Mouse (Mus musculus) erythroblast, adult 5-6 weeks (primary cell): ENCODE data around the gene Sgcd. TPM values are rescaled to one million over a fixed set of nuclear protein-coding genes. Genes with fewer than 3 reads are reported as not detected.

Experiments
- ATAC-seq: replicated peaks from 2 replicates; pipeline ENCODE4 v1.8.0; 2016; ENCODE audit warnings: moderate number of reproducible peaks, mild to moderate bottlenecking, moderate TSS enrichment, inconsistent platforms; ENCODE audit not compliant: poor library complexity, low FRiP score, severe bottlenecking
- total RNA-seq, 2 experiments: library from RNA; stranded (forward) in 1 of 2; stranded (reverse) in 1 of 2; fragments of 150-400 nt in 1 of 2; fragments of 200-764, 138-1000 nt in 1 of 2; gene quantifications; 2 replicates each; pipeline versions ENCODE4 v1.2.3 to v1.2.4; 2015 to 2017; ENCODE audit warnings: low replicate concordance in 2 of 2

Gene Sgcd
- total RNA-seq, 2 experiments from 2014 or later: 0.38 TPM; not detected in 1

GRCm38 (mm10) chr11:47073538-47073937, 915.2 kb downstream of the Sgcd start:
- ATAC-seq: no peak

DNA sequence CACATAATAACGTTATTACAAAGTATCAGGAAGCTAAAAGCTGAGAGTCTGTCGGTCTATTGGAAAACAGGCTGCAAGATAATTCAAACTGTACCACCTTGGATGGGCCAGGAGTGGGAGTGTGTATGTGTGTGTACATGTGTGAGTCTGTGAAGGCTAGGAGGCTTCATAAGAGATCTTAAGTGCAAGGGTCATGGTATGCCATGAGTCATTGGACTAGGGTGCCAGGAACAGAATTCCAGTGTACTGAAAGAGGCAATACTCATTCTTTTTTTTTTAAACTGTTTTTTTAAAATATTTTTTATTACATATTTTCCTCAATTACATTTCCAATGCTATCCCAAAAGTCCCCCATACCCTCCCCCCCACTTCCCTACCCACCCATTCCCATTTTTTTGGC, 917.6 kb downstream of the Sgcd start:
- ATAC-seq: no peak

- no peak for ATAC-seq
These were observed 918.9 kb downstream of the Sgcd start for GRCm38 (mm10) chr11:47069769-47070384.

DNA sequence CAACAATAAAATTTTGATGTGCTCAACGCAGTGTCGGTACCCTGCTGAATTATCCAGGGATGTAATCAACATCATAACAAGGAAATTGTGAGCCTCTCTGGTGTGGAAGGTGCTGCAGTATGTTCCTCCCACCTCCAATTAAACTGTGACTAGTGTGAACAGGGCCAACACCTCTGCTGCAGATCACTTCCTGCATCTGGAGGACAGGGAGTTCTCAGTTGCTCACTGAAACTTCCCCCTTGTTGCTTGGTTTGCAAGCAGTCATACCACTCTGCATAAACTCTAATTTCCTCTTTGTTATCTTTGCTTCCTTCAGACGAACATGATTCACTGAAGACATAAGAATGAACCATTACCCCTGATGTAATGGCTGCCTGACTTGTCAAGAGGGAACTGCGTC, 925.1 kb downstream of the Sgcd start:
- no peak for ATAC-seq

DNA sequence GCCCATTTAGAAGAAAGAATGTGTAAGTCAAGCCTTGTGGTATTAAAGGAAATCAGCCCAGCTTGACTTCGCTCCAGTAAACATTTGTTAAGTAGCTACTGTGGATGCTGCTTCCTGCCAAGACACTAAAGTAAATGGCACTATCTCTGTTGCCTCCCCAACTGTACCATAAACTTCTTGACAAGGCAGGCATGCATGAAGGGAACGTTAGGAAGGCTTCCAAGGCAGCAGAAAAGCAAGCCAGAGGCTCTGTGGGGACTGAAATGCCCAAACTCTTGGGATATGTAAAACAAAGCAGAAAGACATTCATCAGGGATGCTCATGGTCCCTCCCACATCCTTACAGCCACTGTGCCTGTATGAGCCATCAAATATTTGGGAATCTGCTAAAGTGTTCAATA, 938.4 kb downstream of the Sgcd start:
- ATAC-seq: no peak

DNA sequence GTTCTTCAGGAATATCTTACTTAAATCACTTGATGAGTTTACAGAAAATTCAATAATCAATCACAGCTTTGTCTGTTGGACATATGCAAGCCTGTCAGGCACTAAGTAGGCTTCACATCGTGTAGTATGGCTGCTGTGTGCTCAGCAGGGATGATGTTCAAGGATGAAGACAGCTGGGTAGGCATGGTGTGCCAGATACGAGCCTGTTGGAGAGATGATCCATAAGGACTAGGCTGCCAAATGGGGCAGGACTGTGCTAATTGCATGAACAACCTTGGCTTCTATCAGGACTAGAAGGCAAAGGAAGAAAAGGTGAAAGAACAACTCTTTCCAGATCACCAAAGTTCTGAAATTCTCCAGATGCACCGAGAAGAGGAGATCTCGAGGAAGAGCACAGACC, 939.0 kb downstream of the Sgcd start:
- no peak for ATAC-seq

DNA sequence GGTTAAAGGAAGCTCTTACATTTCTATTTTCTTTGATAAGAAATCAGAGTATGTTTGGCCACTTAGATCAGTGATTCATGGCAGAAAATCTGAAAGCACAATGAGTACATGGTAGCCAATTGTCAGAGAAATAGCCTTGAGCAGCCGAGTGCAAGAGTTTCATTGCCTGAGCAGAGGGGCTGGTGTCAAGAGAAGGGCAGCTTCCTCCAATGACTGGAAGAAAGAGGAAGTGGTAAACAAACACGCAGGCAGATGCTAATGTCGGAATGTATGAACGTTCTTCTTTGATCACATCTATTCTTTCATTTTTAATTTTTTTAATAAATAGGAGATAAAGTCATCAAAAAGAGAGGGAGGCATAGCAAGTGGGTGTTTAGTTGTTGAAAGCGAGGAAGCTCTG, 956.5 kb downstream of the Sgcd start:
- ATAC-seq: no peak

- no peak for ATAC-seq
These were observed 967.9 kb downstream of the Sgcd start for GRCm38 (mm10) chr11:47020874-47021273.

GRCm38 (mm10) chr11:47018139-47018538, 970.6 kb downstream of the Sgcd start:
- ATAC-seq: no peak

DNA sequence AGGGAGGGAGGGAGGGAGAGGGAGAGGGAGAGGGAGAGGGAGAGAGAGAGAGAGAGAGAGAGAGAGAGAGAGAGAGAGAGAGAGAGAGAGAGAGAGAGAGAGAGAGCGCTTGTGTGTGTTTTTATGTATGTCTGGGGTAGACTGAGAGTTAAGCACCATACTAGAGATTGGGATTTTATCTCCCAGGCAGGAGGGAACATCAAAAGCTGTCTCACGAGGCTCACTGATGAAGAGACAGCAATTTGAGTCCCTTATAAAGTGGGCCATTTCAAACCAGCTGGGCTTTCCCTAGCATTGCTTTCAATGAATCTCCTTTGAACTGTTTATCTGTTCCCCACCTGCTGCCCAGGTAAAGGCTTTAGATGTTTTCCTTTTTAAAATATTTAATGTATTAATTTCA, 973.1 kb downstream of the Sgcd start:
- ATAC-seq: no peak

DNA sequence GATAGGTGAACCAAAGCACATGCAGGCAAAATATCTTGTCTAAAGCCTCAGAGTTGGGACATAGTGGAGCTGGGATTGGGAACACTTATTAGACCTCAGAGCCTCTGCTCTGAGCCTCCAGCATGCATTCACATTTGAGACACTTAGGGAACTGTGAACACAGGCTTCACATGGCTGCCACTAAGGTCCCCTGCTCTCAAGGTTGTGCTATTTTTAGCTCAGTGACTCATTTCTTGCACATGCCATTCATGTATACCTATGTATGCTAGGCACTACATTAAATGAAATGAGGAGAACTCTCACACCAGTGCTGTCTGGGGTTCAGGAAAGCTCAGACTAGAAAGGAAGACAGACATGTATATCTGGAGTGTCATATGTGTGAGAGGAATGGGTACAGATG, 974.5 kb downstream of the Sgcd start:
- ATAC-seq: no peak

- no peak for ATAC-seq
These were observed 978.6 kb downstream of the Sgcd start for GRCm38 (mm10) chr11:47010166-47010565.

GRCm38 (mm10) chr11:47005301-47005875, 983.4 kb downstream of the Sgcd start:
- no peak for ATAC-seq

DNA sequence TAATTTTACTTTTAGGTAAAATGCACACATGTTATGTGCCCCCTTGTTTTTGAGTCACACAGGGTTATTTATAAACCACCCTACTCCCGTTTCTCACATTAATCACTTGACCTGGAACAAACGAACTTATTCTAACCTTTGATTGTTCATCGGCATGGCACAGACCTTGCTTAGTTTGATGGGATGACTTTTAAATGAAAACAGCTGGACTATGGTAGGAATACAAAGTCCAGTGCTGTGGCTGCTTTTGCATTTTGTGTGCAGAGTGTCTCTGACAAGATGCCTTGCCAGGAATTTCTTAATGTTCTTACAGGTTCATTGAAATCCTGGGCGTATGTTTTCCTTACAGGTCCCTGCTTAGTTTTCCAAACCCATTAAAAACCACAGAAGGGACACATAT, 1049.5 kb downstream of the Sgcd start:
- ATAC-seq: no peak

- ATAC-seq: no peak
These were observed 1063.8 kb downstream of the Sgcd start for GRCm38 (mm10) chr11:46924946-46925345.

DNA sequence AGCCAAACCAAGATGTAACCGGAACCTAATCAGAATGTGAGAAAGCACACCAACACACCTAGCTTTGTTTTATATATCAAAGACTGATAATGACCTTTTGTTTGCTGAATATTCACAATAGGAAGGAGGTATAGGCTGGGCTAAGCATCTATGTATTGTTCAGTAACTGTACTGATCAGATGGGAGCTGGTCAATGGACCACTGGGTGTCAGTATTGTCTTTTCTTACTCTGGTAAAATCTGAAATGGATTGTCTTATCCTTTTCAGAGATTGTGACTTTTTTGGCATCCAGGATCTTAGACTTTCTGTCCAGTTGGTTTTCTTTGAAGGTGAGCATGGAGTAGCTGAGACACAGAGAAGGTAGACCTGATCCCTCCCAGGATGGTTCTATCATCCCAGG, 1068.5 kb downstream of the Sgcd start:
- ATAC-seq: no peak

DNA sequence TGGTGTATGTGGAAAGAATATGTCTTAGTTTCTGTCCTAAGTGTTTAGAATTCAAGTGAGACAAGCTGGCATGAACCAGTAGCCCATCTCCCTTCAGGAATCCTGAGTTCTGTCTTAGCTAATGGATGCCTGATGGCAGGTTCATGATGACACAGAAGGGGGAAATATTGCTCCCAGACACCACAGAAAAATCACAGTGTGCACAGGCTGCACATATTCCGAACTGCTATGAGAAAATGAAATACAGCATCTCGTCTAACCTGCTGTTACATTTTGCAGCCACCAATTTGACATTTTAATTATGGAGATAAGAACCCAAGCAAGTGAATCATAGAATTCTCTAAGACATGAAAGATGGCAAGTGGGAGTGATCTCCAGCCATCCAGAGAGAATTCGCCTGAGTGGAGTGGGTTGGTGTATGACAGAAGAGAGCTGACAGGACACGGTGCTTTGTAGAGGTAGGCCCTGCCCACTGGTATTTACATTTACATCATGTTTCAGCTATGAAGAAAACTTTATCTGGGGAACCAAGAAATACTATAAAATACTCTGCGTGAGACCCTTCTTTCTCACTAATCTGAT, 1076.0 kb downstream of the Sgcd start:
- no peak for ATAC-seq

GRCm38 (mm10) chr11:46904281-46904680, 1084.5 kb downstream of the Sgcd start:
- no peak for ATAC-seq

DNA sequence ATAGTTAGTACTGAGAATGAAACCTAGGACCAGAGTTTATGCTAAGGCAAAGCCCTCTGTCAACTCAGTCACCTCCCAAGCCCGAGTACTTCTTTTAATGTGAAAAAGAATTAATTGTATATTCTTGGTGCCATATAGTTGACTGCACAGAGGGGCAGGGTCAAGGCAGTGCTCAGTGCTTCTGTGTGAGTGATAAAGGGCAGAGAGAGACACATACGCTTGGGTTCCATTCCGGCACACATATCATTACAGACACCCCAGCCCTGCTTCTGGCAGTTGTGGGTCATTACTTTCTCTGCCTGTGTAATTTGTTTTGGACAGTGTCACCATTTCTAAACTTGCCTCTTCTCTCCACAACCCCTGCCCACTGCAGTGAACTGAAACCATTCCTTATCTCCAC, 1099.7 kb downstream of the Sgcd start:
- ATAC-seq: no peak

DNA sequence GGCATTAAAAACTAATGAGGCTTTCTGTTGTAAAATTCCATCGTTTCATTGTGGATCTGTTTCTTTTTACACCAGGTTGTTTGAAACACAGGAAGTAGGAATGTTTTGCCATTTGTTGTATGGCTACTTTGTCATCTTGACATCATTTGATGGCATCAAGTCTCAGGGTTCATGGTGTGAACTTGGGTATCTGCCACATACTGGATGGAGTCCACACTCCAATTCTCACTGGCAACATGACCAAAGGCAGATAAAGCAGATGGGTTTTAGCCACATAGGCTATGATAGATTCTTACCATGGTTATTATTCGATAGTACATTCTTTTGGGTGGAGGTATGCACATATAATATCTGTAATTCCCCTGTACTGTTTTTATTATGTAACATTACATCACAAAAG, 1106.3 kb downstream of the Sgcd start:
- ATAC-seq: no peak

DNA sequence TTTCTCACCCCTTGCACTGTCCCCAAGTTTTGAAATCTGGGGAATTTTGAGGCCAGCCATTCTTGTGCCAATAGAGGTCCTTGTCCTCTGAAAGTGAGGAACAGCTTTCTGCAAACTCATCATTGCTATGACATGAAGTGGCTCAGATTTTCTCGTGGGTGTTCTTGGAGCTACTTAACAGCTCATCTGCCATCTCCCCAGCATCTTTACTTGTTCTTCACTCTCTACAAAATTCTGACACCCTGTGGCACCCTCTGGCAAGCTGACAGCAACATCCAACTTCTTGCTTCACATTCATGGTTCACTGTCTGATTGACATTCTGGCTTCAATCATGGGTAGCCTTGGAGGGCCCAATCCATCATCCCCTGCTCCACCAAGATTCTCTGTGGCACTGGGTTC, 1113.0 kb downstream of the Sgcd start:
- no peak for ATAC-seq

DNA sequence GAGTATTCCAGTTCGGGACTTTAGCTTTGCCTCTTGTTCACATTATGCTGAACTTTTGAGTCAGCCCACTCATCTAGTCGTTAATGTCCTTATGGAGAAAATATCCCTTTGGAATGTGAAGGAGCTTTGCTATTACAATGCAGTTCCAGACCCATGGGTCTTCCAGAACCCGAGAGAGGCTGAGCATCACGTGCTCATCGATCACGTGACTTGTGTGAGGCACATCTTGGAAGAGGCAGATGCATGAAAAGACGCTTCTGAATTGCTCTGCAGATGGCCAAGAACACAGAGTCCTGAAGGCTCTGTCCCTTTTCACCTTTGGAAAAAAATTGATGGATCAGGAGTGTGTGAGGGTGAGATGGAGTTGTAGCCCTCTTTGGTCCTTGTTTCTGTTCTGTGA, 1120.2 kb downstream of the Sgcd start:
- ATAC-seq: no peak
